Mouse (Mus musculus) liver, adult 2 months (tissue): Measurements from ENCODE around the gene Plcb1.

Experiments
- CTCF ChIP-seq: fragments of 200-500 bp; IDR thresholded peaks from 2 replicates; pipeline ENCODE4 v1.5.1; 2011; ENCODE audit warnings: low read depth, low read length, control low read depth
- POLR2A ChIP-seq: fragments of 200-500 bp; IDR thresholded peaks from 2 replicates; pipeline ENCODE4 v1.6.1; 2011; ENCODE audit warnings: low read length, control low read depth; ENCODE audit not compliant: insufficient read depth; ENCODE audit errors: extremely low read depth

GRCm38 (mm10) chr2:135156055-135156454, 370.2 kb downstream of the Plcb1 start:
- TF ChIP-seq CTCF (no peak), POLR2A (no peak)
